Mouse (Mus musculus): ENCODE results near the gene Dpp6. TPM values are rescaled to one million over a fixed set of nuclear protein-coding genes. Genes with fewer than 3 reads are reported as not detected.

Dpp6 gene
- polyA plus RNA-seq, 1 experiment from 2014 or later: 0.22 TPM

GRCm38 (mm10) chr5:27544816-27545270, 727.8 kb downstream of the Dpp6 start:
- no peak; the same call in 1 of the 2 replicates for ATAC-seq (ENCODE audit: insufficient read depth)

GRCm38 (mm10) chr5:27549291-27549690, 732.3 kb downstream of the Dpp6 start:
- Histone ChIP-seq H3K9me3 (ENCODE audit: low read depth, low read length) (no peaks in the 10 kb centered on the region), H3K4me2 (no peak overlapping the region), H3K27ac (ENCODE audit: low read depth) (no peak overlapping the region), H3K36me3 (ENCODE audit: insufficient read depth) (no peaks in the 10 kb centered on the region), H3K4me3 (ENCODE audit: low read depth, low read length) (no peak overlapping the region), H3K27me3 (ENCODE audit: insufficient read depth, low read length) (no peaks in the 10 kb centered on the region), H3K9ac (no peak overlapping the region), H3K4me1 (ENCODE audit: insufficient read depth) (no peaks in the 10 kb centered on the region)
- DNase-seq: no peak
- 77% methylated on average over 4 of the region's 4 CpGs for WGBS
- no peak for ATAC-seq (ENCODE audit: insufficient read depth)
- TF ChIP-seq CTCF (IDR thresholded peaks at IDR 0.05; ENCODE audit: low read depth): no peak

More at GRCm38 (mm10) chr5:27544816-27545270, 727.8 kb downstream of the Dpp6 start:
- peak; percentile 31; the same call in 1 of the 2 replicates for TF ChIP-seq CTCF (IDR thresholded peaks at IDR 0.05; ENCODE audit: low read depth)
- no peaks in the 10 kb centered on the region for H3K4me1 ChIP-seq (ENCODE audit: insufficient read depth)
- WGBS: 8% methylated on average over 2 of the region's 2 CpGs
- H3K36me3 ChIP-seq (ENCODE audit: insufficient read depth): no peaks in the 10 kb centered on the region
- no peak overlapping the region for H3K4me3 ChIP-seq (ENCODE audit: low read depth, low read length)
- H3K27me3 ChIP-seq (ENCODE audit: insufficient read depth, low read length): no peaks in the 10 kb centered on the region
- H3K4me2 ChIP-seq: no peak overlapping the region
- H3K9ac ChIP-seq: no peak overlapping the region
- no peaks in the 10 kb centered on the region for H3K9me3 ChIP-seq (ENCODE audit: low read depth, low read length)
- H3K27ac ChIP-seq (ENCODE audit: low read depth): no peak overlapping the region
- DNase-seq: peak; percentile 86

GRCm38 (mm10) chr5:27565700-27566099, 748.7 kb downstream of the Dpp6 start:
- 52% methylated on average over 7 of the region's 7 CpGs for WGBS
- Histone ChIP-seq H3K9me3 (ENCODE audit: low read depth, low read length) (no peaks in the 10 kb centered on the region), H3K36me3 (ENCODE audit: insufficient read depth) (no peaks in the 10 kb centered on the region), H3K27ac (ENCODE audit: low read depth) (no peak overlapping the region), H3K9ac (no peak overlapping the region), H3K4me1 (ENCODE audit: insufficient read depth) (no peaks in the 10 kb centered on the region), H3K4me3 (ENCODE audit: low read depth, low read length) (no peak overlapping the region), H3K4me2 (no peak overlapping the region), H3K27me3 (ENCODE audit: insufficient read depth, low read length) (no peaks in the 10 kb centered on the region)
- no peak for ATAC-seq (ENCODE audit: insufficient read depth)
- DNase-seq: no peak
- no peak for TF ChIP-seq CTCF (IDR thresholded peaks at IDR 0.05; ENCODE audit: low read depth)

- 43% methylated on average over 8 of the region's 8 CpGs for WGBS
- Histone ChIP-seq H3K9me3 (ENCODE audit: low read depth, low read length) (no peaks in the 10 kb centered on the region), H3K27me3 (ENCODE audit: insufficient read depth, low read length) (no peaks in the 10 kb centered on the region), H3K4me2 (no peak overlapping the region), H3K27ac (ENCODE audit: low read depth) (no peak overlapping the region), H3K9ac (no peak overlapping the region), H3K4me3 (ENCODE audit: low read depth, low read length) (no peak overlapping the region), H3K36me3 (ENCODE audit: insufficient read depth) (no peaks in the 10 kb centered on the region), H3K4me1 (ENCODE audit: insufficient read depth) (no peaks in the 10 kb centered on the region)
- TF ChIP-seq CTCF (IDR thresholded peaks at IDR 0.05; ENCODE audit: low read depth): no peak
- no peak for DNase-seq
- ATAC-seq (ENCODE audit: insufficient read depth): no peak
These were observed 771.2 kb downstream of the Dpp6 start for GRCm38 (mm10) chr5:27587970-27588758.

DNA sequence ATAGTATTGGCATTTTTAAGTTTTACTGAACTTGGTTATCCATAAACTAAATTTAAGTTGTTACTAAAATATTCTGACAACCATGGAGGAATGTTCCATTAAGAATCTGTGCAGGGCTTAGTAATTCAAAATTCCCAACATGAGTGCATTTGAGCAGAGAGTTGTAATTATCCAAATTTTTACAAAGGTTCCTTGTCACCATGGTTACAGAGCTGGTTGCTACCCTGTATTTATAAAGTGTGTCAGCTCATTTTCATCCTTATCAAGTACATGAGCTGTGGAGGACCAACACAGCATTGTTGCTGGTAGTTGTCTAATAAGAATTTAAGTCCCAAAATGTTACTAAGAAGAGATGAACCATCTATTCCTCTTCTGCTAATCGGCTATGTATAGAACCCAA, 787.1 kb downstream of the Dpp6 start:
- Histone ChIP-seq H3K9ac (no peak overlapping the region), H3K27ac (ENCODE audit: low read depth) (no peak overlapping the region), H3K36me3 (ENCODE audit: insufficient read depth) (no peaks in the 10 kb centered on the region), H3K4me2 (no peak overlapping the region), H3K27me3 (ENCODE audit: insufficient read depth, low read length) (no peaks in the 10 kb centered on the region), H3K9me3 (ENCODE audit: low read depth, low read length) (no peaks in the 10 kb centered on the region), H3K4me3 (ENCODE audit: low read depth, low read length) (no peak overlapping the region), H3K4me1 (ENCODE audit: insufficient read depth) (no peaks in the 10 kb centered on the region)
- WGBS: 77% methylated on average over 1 of the region's 1 CpGs
- DNase-seq (no peak), ATAC-seq (ENCODE audit: insufficient read depth) (no peak)
- TF ChIP-seq CTCF (IDR thresholded peaks at IDR 0.05; ENCODE audit: low read depth): no peak

- ATAC-seq (ENCODE audit: insufficient read depth): no peak
- peak; percentile 78 for DNase-seq
These were observed 798.8 kb downstream of the Dpp6 start for GRCm38 (mm10) chr5:27615769-27616168.

DNA sequence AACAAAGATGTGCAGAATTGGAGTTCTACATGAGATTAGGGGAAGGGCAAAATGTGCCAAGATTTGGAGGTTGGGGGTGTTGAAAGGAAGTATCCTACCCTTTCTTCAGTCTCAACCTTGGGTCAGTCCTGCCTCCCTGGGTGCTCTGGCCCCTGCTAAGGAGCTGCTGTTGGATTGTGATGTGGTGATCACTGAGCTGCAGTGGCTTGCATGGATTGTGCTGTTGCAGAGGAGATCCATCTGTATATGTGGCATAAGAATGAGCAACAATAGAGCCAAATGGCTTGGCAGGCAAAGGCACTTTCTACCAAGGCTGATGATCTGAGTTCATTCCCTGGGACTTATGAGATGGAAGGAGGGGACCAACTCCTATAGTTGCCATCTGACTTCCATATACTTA, 804.8 kb downstream of the Dpp6 start:
- H3K9me3 ChIP-seq (ENCODE audit: low read depth, low read length): no peaks in the 10 kb centered on the region
- no peaks in the 10 kb centered on the region for H3K27me3 ChIP-seq (ENCODE audit: insufficient read depth, low read length)
- DNase-seq (no peak), ATAC-seq (ENCODE audit: insufficient read depth) (no peak)
- H3K36me3 ChIP-seq (ENCODE audit: insufficient read depth): no peaks in the 10 kb centered on the region
- H3K4me2 ChIP-seq: no peak overlapping the region
- H3K4me3 ChIP-seq (ENCODE audit: low read depth, low read length): no peak overlapping the region
- no peak for TF ChIP-seq CTCF (IDR thresholded peaks at IDR 0.05; ENCODE audit: low read depth)
- H3K4me1 ChIP-seq (ENCODE audit: insufficient read depth): no peaks in the 10 kb centered on the region
- no peak overlapping the region for H3K27ac ChIP-seq (ENCODE audit: low read depth)
- H3K9ac ChIP-seq: no peak overlapping the region

More at GRCm38 (mm10) chr5:27615769-27616168, 798.8 kb downstream of the Dpp6 start:
- Histone ChIP-seq H3K27me3 (ENCODE audit: insufficient read depth, low read length) (no peaks in the 10 kb centered on the region), H3K9ac (no peak overlapping the region), H3K4me1 (ENCODE audit: insufficient read depth) (no peaks in the 10 kb centered on the region), H3K4me3 (ENCODE audit: low read depth, low read length) (no peak overlapping the region), H3K9me3 (ENCODE audit: low read depth, low read length) (no peaks in the 10 kb centered on the region), H3K36me3 (ENCODE audit: insufficient read depth) (no peaks in the 10 kb centered on the region), H3K27ac (ENCODE audit: low read depth) (no peak overlapping the region), H3K4me2 (no peak overlapping the region)
- 27% methylated on average over 7 of the region's 7 CpGs for WGBS
- peak; percentile 70 for TF ChIP-seq CTCF (IDR thresholded peaks at IDR 0.05; ENCODE audit: low read depth)
